Mouse (Mus musculus) ZHBTc4 (cell line): ENCODE measurements around the gene Zfand5.
"Not testable (repeated sequence)": the region's sequence is repeated elsewhere in the genome, so short reads cannot be mapped to it uniquely, and the experiment has no call there.

ENCODE experiments used
- DNase-seq: peaks from one replicate; pipeline ENCODE4 v3.0.0-alpha.2; 2011; ENCODE audit warnings: low read depth, low spot score

The Zfand5 gene

DNA sequence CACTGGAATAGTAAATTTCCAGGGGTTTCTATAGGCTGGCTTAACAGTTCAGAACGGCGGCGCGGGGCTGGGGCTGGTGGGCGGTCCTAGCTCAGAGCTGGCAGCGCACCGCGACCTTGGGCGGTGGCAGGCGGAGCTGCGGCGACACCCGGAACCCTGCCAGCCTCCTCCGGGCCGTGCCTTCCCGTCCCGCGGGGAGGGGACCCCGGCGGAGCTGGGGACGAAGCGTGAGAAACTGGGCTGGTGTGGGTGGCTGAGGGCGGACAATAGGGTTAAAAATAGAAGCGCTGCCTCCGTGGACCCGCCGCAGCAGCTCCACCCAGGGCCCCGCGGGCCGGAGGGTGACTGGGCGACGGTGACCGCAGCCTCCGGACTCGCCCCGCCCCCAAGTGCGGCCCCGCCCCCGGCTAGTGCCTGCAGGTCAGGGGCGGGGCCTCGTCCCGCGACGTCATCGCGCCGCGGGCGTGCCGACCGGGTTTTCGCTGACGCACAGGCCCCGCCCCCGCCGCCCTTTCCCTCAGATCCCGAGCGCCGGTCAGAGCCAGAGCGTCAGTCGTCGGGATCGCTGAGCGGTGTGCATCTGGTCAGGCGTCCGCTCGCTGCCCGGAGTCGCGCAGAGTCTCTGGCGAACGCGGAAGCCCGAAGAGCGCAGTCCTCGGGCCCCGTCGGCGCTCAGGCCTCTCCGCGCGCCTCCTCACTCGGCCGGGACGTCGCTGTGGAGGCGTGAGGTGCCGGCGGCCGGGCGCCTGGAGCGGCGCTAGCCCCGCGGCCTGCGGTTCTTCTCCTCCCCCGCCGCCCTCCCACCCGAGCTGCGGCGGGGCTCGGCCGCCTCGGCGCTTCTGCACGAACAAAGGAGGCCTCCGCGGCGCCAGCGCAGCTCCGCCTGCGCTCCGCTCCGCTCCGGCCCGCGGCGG, at the start of gene Zfand5:
Zfand5 (plus strand) TSS at position 538 of the 914 bp plus-strand sequence.
- peak; percentile 97 for DNase-seq

DNA sequence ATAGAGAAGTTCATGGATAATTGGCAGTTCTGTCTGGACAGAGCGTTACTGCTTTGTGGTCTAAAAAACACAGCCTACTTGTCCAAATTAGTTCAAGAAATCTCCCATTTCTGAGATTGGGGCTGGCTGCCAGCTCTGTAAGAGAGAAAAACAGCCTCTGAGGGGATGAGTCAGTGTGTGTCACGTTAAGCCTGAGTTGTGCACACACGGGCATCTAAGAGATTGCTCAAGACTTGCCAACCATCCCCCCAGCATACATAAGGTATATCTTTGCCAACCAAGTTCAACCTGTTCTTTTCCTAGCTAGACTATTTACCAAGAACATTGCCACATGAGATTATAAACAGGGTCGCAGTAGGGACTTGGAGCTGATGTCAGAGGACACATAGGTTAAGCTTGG, 44.9 kb upstream of the Zfand5 start:
- DNase-seq: no peak

DNA sequence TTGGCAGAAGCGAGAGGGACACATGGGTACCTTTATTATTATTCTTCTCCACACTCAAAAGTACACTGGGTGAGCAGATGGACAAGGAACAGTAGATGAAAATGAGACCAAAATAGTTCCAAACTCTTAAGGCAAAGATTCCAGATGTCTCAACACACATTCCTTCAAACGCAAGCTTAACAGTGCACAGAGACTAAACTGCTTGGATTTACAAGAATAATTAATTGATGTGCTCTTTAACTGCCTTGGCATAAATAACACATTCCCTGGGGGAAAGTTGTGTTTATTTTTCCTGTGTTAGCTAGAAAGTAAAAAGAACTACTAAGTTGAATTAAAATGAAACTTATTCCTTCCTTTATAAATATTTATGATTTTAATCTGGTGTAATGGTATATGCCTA, 44.3 kb upstream of the Zfand5 start:
- DNase-seq: no peak

DNA sequence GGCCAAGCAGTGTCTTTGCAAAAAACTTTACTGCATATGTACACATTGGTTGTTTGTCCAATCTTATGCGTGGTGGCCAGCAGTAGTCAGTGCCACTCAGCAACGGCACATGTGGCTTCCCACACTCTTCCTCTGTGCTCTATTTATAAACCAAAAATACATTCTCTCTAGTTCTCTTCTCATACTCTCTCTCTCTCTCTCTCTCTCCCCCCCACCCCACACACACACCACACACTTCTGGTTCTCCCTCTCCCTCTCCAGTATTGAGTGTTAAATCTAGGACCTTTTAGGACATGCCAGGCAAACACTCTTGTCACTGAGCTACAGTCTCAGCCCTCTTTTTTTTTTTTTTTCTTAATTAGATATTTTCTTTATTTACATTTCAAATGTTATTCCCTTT, 23.3 kb upstream of the Zfand5 start:
- not testable (repeated sequence) for DNase-seq

DNA sequence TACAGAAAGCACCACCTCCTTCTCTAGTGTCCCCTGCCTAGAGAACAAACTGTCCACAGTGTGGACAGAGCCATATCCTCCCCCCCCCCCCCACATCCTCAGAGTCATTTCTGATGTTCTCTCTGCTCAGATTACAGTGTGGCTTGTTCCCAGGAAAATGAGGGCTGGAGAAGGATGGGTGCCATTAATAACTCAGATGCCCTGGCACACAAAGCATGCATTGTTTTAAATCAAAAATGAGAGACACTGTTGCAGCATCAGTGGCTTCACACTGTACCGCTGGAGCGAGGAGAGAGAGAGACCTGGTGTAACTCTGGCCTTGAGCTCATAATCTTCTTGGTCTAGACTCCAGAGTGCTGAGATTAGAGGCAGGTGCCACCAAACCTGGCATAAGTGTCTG, 18.2 kb upstream of the Zfand5 start:
- no peak for DNase-seq

DNA sequence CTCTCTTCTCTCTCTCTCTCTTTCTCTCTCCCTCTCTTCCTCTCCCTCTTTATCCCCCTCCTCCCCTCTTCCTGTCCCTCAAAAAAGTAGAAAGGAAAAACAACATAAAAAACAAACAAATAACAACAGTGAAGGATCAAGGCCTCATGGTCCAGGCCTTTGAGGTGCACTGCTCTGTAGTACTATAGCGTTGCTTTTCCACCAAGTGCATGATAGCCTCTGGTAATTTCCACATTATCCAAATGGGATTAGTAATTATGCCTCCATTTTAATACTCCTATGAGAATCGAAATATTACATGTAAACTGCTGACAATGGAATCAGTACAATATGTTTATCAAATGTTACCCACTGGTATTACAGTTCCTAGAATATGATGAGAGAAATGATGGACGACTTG, 16.2 kb upstream of the Zfand5 start:
- DNase-seq: no peak

DNA sequence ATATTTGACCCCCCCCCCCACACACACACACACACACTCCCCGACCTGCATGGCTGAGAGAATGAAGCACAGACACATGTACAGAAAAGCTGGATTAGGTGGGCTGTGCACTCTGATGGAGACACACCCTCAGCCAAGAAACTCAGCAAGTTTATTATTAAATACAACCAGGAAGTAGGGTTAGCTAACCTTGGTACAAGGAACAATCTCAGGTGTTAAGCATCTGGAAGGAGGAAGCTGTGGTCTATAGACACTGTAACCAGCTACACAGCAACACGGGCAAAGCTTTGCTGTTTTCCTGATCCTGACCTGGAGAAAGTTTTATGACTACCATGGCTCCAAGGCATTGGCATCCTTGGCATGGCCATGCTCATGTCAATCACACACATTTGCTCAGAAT, 12.6 kb upstream of the Zfand5 start:
- no peak for DNase-seq

DNA sequence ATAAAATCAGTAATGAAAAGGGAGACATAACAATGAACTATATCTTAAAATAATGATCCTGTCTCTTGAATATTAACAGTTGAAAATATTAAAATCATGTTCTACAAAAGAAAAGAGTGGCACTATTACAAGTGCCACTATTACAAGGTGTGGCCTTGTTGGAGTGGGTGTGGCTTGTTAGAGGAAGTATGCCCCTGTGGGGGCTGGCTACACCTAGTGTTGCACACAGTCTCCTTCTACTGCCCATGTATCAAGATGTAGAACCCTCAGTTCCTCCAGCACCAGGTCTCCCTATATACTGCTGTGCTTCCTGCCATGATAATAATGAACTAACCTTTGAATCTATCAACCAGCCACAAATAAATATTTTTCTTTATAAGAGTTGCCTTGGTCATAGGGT, 11.8 kb upstream of the Zfand5 start:
- no peak for DNase-seq

DNA sequence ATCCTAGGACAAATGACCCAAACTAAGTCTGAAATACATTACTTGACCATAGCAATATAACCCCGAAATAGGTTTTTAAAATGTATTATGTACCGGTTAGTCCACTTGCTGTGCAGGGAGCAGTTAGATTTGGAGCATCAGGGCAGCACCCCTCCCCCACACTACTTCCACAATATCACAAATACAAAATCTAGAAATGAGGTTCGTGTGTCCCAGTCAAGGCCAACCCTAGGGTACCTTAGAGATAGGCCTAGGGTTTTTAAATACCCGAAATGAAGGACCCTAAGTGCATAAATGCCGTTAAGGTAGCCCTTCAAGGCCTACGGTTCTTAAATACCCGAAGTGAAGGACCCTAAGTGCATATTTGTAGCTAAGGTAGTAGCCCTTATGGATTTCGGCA, 892 bp upstream of the Zfand5 start:
- no peak for DNase-seq

DNA sequence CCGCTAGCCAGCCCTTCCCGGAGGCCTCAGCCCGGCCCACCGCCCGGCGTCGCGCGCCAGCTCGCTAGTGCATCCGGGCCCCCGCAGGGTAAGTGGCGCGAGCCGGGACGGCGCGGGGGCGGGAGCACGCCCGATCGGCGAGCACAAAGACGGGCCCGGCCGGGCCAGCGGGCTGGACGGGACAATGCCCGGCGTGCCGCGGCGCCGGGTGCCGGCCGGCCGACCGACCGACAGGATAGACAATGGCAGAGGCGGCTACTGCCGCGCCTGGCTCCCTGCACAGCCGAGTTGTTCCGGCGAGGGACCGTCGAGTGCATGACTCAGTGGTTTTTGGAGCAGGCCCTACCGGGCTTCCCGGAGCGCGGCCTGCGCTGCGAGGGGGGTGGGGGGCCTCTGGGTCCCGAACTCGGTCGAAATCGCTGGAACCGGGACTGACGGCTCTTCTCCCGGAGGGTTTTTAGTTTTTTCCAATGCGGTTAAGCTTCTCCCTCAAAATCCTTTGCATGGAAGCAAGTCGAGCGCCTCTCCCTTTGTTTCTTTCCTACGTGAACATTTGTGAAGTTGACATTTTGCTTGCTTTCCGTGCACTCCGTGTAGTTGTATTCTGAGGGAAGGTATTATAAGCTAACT, 692 bp downstream of the Zfand5 start:
- DNase-seq: peak; percentile 70

DNA sequence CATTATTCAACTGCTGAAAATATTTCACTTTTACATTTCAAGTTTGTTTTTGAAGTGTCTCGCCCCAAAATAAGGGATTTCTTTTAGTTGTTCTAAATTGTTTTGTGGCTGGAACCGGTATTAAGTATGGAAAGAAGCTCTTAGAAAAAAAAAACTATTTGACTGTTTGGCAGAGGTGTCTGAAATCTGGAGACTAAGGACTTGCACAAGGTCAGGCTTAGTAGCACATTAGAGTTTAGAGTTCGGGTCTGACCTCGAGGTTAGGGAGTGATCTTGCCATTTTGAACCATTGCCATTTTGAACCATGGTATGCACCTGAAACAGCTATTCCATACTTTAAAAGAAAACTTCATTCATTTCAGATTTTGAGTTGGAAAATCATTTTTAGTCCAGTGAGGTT, 1.4 kb downstream of the Zfand5 start:
- peak; percentile 21 for DNase-seq

DNA sequence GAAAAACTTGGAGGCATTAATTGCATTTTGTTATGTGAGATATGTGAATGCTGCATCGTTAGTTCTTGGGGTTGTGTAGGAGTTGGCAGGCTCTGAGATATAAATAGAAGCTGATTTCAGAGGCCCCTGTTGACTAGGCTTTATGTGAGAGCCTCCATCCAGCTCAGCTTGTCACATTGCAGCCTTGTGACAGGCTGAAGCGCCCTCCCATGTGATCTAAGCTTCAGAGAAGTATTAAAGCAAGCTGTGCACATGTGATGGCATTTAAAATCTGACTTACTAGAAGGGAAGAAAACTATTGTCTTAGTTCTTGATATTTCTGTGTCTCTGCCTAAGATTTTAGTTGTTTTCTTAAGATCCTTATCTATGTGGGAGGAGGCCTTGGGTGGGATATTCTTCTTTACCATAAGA, 2.1 kb downstream of the Zfand5 start:
- DNase-seq: peak; percentile 39

DNA sequence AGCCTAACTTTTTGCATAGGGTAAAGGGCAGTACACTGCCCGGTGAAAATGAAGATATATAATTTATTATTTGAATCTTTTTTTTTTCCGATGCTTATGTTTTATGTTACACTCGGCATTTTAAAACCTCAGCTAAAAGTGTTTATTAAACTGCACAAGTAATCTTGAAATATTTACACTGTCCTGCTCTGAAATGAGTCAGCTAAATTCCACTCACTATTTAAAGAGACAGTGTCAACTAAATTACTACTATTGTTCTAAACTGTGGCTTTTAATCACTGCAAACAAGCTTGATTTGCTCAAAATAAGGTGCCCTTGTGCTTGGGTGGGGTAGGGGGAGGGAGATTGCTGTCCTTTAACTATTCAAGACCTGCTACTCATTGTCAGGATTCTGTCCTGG, 2.6 kb downstream of the Zfand5 start:
- no peak for DNase-seq

DNA sequence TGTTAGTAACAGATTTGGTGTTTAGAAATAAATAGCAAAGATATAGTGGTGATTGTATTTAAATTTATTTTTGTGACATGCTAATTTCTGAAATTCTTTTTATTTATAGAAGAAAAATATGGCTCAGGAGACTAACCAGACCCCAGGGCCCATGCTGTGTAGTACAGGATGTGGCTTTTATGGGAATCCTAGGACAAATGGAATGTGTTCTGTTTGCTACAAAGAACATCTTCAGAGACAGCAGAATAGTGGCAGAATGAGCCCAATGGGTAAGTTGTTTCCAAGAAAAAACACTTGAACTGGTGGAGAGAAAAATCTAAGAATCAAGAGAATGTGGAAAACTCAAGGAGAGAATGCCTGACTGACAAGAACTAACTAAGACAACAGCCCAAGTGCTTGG, 4.2 kb downstream of the Zfand5 start:
- DNase-seq: peak; percentile 49

DNA sequence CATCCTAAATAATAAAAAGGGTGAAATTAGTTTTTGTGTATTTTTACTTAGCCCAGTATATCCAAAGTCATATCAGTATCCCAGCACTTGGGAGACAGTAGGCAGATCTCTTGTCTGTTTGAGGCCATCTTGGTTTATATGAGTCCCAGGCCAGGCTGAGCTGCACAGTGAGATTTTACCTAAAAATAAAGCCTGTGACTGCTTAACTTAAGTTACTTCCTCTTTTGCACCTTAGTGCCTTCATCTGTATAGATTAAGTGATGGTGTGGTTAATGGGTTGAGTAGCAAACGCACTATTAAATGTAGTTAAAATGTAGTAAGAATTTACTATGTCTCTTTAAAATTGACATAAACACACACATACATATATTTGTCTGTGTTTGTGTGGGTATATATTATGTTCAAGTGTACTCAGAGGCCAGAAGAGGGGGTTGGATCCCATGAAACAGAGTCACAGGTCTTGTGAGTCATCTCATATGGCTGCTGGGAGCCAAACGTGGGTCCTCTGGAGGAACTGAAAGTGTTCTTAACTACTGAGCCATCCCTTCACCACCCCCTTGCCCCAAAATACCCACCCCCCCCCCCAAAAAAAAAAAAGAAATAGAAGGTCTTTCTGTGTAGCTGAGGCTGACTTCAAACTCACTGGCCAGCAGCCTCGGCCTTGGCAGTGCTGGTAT, 14.5 kb downstream of the Zfand5 start:
- no peak for DNase-seq

DNA sequence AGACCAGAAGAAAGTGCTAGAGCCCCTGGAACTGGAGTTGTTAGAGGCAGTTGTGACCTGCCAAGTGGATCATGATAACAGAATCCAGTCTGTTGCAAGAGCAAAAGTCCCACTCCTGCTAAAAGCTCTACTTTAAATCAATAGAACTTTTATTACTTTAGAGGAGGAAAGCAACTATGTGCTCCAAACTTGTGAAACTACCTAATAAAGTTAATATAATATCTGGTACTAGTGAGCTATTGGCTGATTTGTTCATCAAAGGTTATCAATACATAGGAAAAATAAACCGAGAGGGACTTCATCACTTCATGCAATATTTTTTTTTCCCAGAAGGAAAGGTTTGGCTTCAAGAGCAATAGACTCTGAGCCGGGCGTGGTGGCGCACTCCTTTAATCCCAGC, 25.3 kb downstream of the Zfand5 start:
- DNase-seq: no peak

DNA sequence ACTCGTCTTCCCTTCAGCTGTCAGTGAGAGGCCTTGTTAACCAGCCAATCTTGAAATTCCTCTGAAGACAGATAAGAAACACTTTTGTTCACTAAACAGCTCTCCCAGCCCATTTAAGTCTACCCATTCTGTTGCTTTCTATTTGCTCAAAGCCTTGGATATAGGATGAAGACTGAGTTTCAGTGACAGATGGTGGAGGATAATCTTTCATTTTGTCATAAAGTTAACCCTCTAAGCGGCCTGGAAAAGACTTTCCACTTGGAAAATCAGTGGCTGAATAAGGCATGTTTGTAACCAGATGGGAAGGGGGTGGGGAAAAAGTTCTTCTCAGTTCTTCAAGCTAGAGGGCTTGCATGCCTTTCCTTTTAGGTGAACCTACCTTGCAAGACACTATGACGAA, 29.7 kb downstream of the Zfand5 start:
- DNase-seq: no peak

DNA sequence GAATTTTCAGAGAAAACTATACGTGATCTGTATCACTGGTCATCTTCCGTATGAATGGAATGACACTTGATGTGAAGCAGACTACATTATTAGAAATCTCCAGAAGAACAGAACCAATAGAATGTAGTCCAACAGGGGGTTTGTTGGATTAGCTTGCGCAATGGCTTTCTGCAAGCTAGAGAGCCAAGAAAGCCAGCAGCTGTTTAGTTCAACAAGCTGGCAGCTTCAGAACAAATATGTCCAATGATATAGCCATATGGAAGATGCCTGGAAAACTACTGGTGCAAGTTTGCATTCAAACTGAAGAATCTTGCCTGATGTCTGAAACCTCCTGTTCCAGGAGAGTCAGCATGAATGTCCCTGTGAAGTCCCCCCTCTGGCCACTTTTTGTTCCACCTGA, 35.7 kb downstream of the Zfand5 start:
- DNase-seq: no peak

DNA sequence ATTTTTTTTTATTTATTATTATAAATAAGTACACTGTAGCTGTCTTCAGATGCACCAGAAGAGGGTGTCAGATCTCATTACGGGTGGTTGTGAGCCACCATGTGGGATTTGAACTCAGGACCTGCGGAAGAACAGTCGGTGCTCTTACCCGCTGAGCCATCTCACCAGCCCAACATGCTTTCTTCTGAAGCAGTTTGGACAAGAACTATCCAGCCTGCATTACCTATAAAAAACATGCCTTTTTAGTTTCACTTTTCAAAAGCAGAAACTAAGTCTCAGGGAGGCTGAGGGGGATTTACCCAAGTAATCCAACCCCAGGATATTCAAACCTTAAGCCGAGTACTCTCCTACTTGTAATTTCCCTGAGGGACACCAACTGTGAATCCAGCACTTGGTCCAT, 38.3 kb downstream of the Zfand5 start:
- not testable (repeated sequence) for DNase-seq

DNA sequence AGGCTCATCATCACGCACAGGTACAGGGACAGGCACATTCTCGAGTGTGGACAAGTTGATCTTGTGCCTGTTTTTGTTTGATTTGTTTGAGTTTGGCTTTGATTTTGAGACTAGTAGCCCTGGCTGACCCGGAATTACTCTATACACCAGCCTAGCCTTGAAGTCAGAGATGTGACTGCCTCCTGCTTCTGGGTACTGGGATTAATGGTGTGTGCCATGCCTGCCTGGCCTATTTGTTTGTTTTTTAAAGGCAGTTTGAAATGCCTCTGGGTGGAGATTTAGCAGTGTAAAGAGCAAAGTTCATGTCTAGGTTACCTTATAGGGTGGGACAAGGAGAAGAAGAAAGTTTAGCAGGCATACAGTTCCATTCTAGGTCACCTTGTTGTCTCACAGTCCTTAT, 43.6 kb downstream of the Zfand5 start:
- no peak for DNase-seq

DNA sequence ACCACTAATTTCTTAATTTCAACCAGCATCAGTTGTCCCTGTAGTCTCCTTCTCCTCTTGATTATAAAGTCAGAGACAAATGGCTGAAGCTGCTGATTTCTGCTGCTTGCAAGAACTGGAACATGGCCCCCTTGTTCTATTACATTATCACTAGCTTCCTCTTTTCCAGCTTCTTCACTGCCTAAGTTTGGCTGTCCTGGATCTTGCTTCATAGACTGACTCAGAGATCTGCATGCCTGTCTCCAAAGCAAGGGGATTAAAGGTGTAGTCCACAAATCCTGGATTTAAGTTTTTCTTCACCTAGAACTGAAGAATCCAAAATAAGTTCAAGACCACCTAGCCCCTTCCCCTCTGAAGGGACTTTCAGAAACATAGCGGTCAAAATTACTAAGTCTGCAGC, 47.5 kb downstream of the Zfand5 start:
- no peak for DNase-seq

DNA sequence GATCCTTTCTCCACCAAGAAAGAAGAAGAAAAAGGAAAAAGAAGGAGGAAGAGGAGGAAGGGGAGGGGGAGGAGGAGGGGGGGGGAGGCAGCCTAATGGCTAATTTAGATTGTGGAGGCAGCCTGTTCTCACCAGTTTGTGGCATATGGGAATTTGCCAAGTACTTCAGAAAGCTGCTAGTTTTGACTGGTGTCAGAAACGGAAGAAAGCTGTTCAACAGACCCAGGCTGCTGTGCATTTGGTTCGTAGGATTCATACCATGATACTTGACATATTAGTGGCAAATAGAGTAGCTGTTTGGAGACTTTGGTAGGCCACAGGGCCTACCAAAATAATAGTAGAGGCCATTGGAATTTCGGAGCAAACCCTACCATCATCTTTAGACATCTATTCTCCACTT, 53.3 kb downstream of the Zfand5 start:
- no peak for DNase-seq

DNA sequence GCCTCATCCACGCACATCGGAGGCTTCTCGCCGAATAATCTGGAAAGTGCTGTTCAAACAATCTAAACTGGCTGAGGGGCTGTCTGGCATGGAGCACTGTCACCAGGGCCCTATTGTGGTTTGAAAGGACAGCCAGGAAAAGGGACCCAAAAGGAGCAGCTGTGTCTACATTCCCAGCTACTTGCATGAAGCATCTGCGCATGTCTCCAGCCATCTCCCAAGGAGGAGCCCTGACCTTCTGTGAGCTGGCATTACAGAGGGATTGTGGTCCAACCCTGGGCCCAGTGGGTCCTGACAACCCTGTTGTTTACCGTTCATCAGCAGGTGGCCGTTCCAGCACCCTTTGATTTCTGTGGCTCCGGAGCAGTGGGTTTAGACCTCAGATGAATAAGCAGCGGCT, 56.9 kb downstream of the Zfand5 start:
- no peak for DNase-seq
